Mouse (Mus musculus): ENCODE data around the gene Pacsin1. TPM values are rescaled to one million over a fixed set of nuclear protein-coding genes. Genes with fewer than 3 reads are reported as not detected.
"Not testable (repeated sequence)": the region's sequence is repeated elsewhere in the genome, so short reads cannot be mapped to it uniquely, and the experiment has no call there.

The Pacsin1 gene
- total RNA-seq, 1 experiment from 2014 or later: not detected

- peak; percentile 77 for ATAC-seq (replicated peaks; ENCODE audit: insufficient number of reproducible peaks, low FRiP score, low TSS enrichment, poor library complexity, severe bottlenecking)
These were observed 25.9 kb upstream of the Pacsin1 start for GRCm38 (mm10) chr17:27629249-27630020.

- ATAC-seq (replicated peaks; ENCODE audit: insufficient number of reproducible peaks, low FRiP score, low TSS enrichment, poor library complexity, severe bottlenecking): peak; percentile 81
These were observed 20.3 kb upstream of the Pacsin1 start, which contains the start of gene RPS10-NUDT3 for GRCm38 (mm10) chr17:27634871-27635574. Gene RPS10-NUDT3 (minus strand): TSS chr17:27635222.

GRCm38 (mm10) chr17:27635575-27635903 lies 19.8 kb upstream of the Pacsin1 start:
- ATAC-seq (replicated peaks; ENCODE audit: insufficient number of reproducible peaks, low FRiP score, low TSS enrichment, poor library complexity, severe bottlenecking): not testable (repeated sequence)

GRCm38 (mm10) chr17:27636132-27637020 lies 18.9 kb upstream of the Pacsin1 start, which contains the start of gene Rps10:
Gene Rps10 (minus strand): TSS chr17:27636669.
- ATAC-seq (replicated peaks; ENCODE audit: insufficient number of reproducible peaks, low FRiP score, low TSS enrichment, poor library complexity, severe bottlenecking): no peak

- no peak for ATAC-seq (replicated peaks; ENCODE audit: insufficient number of reproducible peaks, low FRiP score, low TSS enrichment, poor library complexity, severe bottlenecking)
These were observed 18.0 kb upstream of the Pacsin1 start for GRCm38 (mm10) chr17:27637333-27637732.

- ATAC-seq (replicated peaks; ENCODE audit: insufficient number of reproducible peaks, low FRiP score, low TSS enrichment, poor library complexity, severe bottlenecking): no peak
These were observed 16.4 kb upstream of the Pacsin1 start for GRCm38 (mm10) chr17:27638921-27639332.

GRCm38 (mm10) chr17:27639851-27640250 lies 15.5 kb upstream of the Pacsin1 start:
- ATAC-seq (replicated peaks; ENCODE audit: insufficient number of reproducible peaks, low FRiP score, low TSS enrichment, poor library complexity, severe bottlenecking): not testable (repeated sequence)

GRCm38 (mm10) chr17:27642491-27643062 lies 12.7 kb upstream of the Pacsin1 start:
- no peak for ATAC-seq (replicated peaks; ENCODE audit: insufficient number of reproducible peaks, low FRiP score, low TSS enrichment, poor library complexity, severe bottlenecking)

GRCm38 (mm10) chr17:27643101-27643500 lies 12.2 kb upstream of the Pacsin1 start:
- ATAC-seq (replicated peaks; ENCODE audit: insufficient number of reproducible peaks, low FRiP score, low TSS enrichment, poor library complexity, severe bottlenecking): no peak

GRCm38 (mm10) chr17:27643756-27644155 lies 11.6 kb upstream of the Pacsin1 start:
- ATAC-seq (replicated peaks; ENCODE audit: insufficient number of reproducible peaks, low FRiP score, low TSS enrichment, poor library complexity, severe bottlenecking): no peak

- ATAC-seq (replicated peaks; ENCODE audit: insufficient number of reproducible peaks, low FRiP score, low TSS enrichment, poor library complexity, severe bottlenecking): no peak
These were observed 10.7 kb upstream of the Pacsin1 start for GRCm38 (mm10) chr17:27644572-27644971.

- ATAC-seq (replicated peaks; ENCODE audit: insufficient number of reproducible peaks, low FRiP score, low TSS enrichment, poor library complexity, severe bottlenecking): no peak
These were observed 9.5 kb upstream of the Pacsin1 start for GRCm38 (mm10) chr17:27645807-27646206.

GRCm38 (mm10) chr17:27650160-27650559 lies 5.1 kb upstream of the Pacsin1 start:
- ATAC-seq (replicated peaks; ENCODE audit: insufficient number of reproducible peaks, low FRiP score, low TSS enrichment, poor library complexity, severe bottlenecking): peak; percentile 78

GRCm38 (mm10) chr17:27650586-27650985 lies 4.7 kb upstream of the Pacsin1 start:
- no peak for ATAC-seq (replicated peaks; ENCODE audit: insufficient number of reproducible peaks, low FRiP score, low TSS enrichment, poor library complexity, severe bottlenecking)

GRCm38 (mm10) chr17:27652046-27652790 lies 3.1 kb upstream of the Pacsin1 start:
- ATAC-seq (replicated peaks; ENCODE audit: insufficient number of reproducible peaks, low FRiP score, low TSS enrichment, poor library complexity, severe bottlenecking): no peak

GRCm38 (mm10) chr17:27653253-27653959 lies 1.9 kb upstream of the Pacsin1 start:
- ATAC-seq (replicated peaks; ENCODE audit: insufficient number of reproducible peaks, low FRiP score, low TSS enrichment, poor library complexity, severe bottlenecking): no peak

GRCm38 (mm10) chr17:27656011-27656399 lies 696 bp downstream of the Pacsin1 start:
- no peak for ATAC-seq (replicated peaks; ENCODE audit: insufficient number of reproducible peaks, low FRiP score, low TSS enrichment, poor library complexity, severe bottlenecking)
